Mouse (Mus musculus) embryonic facial prominence, embryonic 11.5 days (tissue): Measurements from ENCODE around the gene Il12rb1. TPM values are rescaled to one million over a fixed set of nuclear protein-coding genes. Genes with fewer than 3 reads are reported as not detected.
A peak's percentile ranks its signal among the peaks of the same experiment; 100 is the strongest.

ENCODE experiments used
- ATAC-seq: fragments of 200-750 bp; cut with Nextera tagmentation; replicated peaks from 2 replicates; pipeline ENCODE4 v1.8.0; 2017; ENCODE audit warnings: low read depth; ENCODE audit not compliant: insufficient number of reproducible peaks, low FRiP score, low TSS enrichment
- DNase-seq: peaks from one replicate; pipeline ENCODE4 v3.0.0-alpha.2; 2015; ENCODE audit warnings: low spot score
- H3K27ac ChIP-seq: fragments of 300-500 bp; sonication (generic); replicated peaks from 2 replicates; pipeline ENCODE4 v1.5.1; 2014; ENCODE audit warnings: mild to moderate bottlenecking, low read depth, low read length, control low read depth
- H3K27me3 ChIP-seq: fragments of 300-500 bp; sonication (generic); 2 replicates; pipeline ENCODE4 v1.6.1; 2014; ENCODE audit warnings: mild to moderate bottlenecking, low read length, moderate library complexity, mixed read lengths; ENCODE audit not compliant: control insufficient read depth, insufficient read depth
- H3K36me3 ChIP-seq: fragments of 300-500 bp; sonication (generic); replicated peaks from 2 replicates; pipeline ENCODE4 v1.6.1; 2014; ENCODE audit warnings: low read depth, mild to moderate bottlenecking, low read length, moderate library complexity, mixed read lengths; ENCODE audit not compliant: control insufficient read depth, insufficient read depth
- H3K4me1 ChIP-seq: fragments of 300-500 bp; sonication (generic); 2 replicates; pipeline ENCODE4 v1.6.1; 2014; ENCODE audit warnings: low read length, mixed read lengths; ENCODE audit not compliant: control insufficient read depth, insufficient read depth
- H3K4me2 ChIP-seq: fragments of 300-500 bp; sonication (generic); 2 replicates; pipeline ENCODE4 v1.6.1; 2014; ENCODE audit warnings: low read depth, mild to moderate bottlenecking, control low read depth, low read length, moderate library complexity
- H3K4me3 ChIP-seq: fragments of 300-500 bp; sonication (generic); 2 replicates; pipeline ENCODE4 v1.5.1; 2014; ENCODE audit warnings: low read depth, low read length, control low read depth
- H3K9ac ChIP-seq: fragments of 300-500 bp; sonication (generic); replicated peaks from 2 replicates; pipeline ENCODE4 v1.6.1; 2014; ENCODE audit warnings: mild to moderate bottlenecking, control low read depth, low read length
- H3K9me3 ChIP-seq: fragments of 300-500 bp; sonication (generic); replicated peaks from 2 replicates; pipeline ENCODE4 v1.6.1; 2016; ENCODE audit warnings: mild to moderate bottlenecking, low read length, inconsistent platforms, mixed read lengths; ENCODE audit not compliant: control insufficient read depth
- WGBS: fragments of 180-500 bp; shearing (Covaris S2); extraction: QIAGEN DNeasy Blood & Tissue Kit; methylation state at CpG from one replicate; pipeline ENCODE4 v1.1.7; 2014; 5-methylcytosine and 5-hydroxymethylcytosine counted together
- polyA plus RNA-seq: library from polyadenylated mRNA; unstranded; fragments of >200 nt; fragmentation: Nextera tagmentation; extraction: Ambion mirVana; gene quantifications from 2 replicates; pipeline ENCODE4 v1.2.1, GENCODE M21; 2014

Il12rb1 gene
- polyA plus RNA-seq, 1 experiment from 2014 or later, result 0.10 TPM

GRCm38 (mm10) chr8:70852595-70853231, 44.5 kb downstream of the Il12rb1 start:
- Histone ChIP-seq H3K36me3 (no peaks in the 10 kb centered on the region), H3K27me3 (no peaks in the 10 kb centered on the region), H3K4me2 (no peak overlapping the region), H3K9me3 (no peaks in the 10 kb centered on the region), H3K4me1 (no peaks in the 10 kb centered on the region; the same call in 1 of the 2 replicates), H3K4me3 (no peak overlapping the region), H3K9ac (no peak overlapping the region), H3K27ac (no peak overlapping the region)
- 90% methylated on average over 41 of the region's 41 CpGs for WGBS
- DNase-seq, result no peak
- ATAC-seq, result no peak

- Histone ChIP-seq H3K36me3 (no peaks in the 10 kb centered on the region), H3K9ac (no peak overlapping the region), H3K9me3 (no peaks in the 10 kb centered on the region), H3K4me2 (no peak overlapping the region), H3K27ac (no peak overlapping the region), H3K4me1 (no peaks in the 10 kb centered on the region; the same call in 1 of the 2 replicates), H3K4me3 (no peak overlapping the region), H3K27me3 (no peaks in the 10 kb centered on the region)
- 88% methylated on average over 2 of the region's 2 CpGs for WGBS
- no peak for ATAC-seq
- no peak for DNase-seq
Measured at GRCm38 (mm10) chr8:70853863-70854262, 45.6 kb downstream of the Il12rb1 start.

- no peak for DNase-seq
- no peak overlapping the region for H3K9ac ChIP-seq
- H3K36me3 ChIP-seq, result no peaks in the 10 kb centered on the region
- H3K4me2 ChIP-seq, result peak overlapping the region; percentile 4
- H3K27ac ChIP-seq, result no peak overlapping the region
- no peak overlapping the region for H3K4me3 ChIP-seq
- H3K4me1 ChIP-seq, result no peaks in the 10 kb centered on the region; the same call in 1 of the 2 replicates
- no peaks in the 10 kb centered on the region for H3K9me3 ChIP-seq
- no peaks in the 10 kb centered on the region for H3K27me3 ChIP-seq
- 59% methylated on average over 5 of the region's 5 CpGs for WGBS
- no peak for ATAC-seq
Measured at GRCm38 (mm10) chr8:70856028-70856427, 47.8 kb downstream of the Il12rb1 start.

- 7% methylated on average over 33 of the region's 33 CpGs for WGBS
- no peaks in the 10 kb centered on the region for H3K9me3 ChIP-seq
- ATAC-seq (peak; percentile 57; the same call in 1 of the 2 replicates), DNase-seq (peak; percentile 78)
- 0 out of 2 replicates have a peak overlapping the region, but pooled peaks have one; percentile 7 for H3K27ac ChIP-seq
- no peaks in the 10 kb centered on the region; the same call in 1 of the 2 replicates for H3K4me1 ChIP-seq
- peak overlapping the region; percentile 37 for H3K4me3 ChIP-seq
- peak overlapping the region; percentile 64 for H3K9ac ChIP-seq
- H3K36me3 ChIP-seq, result no peaks in the 10 kb centered on the region
- no peaks in the 10 kb centered on the region for H3K27me3 ChIP-seq
- H3K4me2 ChIP-seq, result peak overlapping the region; percentile 80
Measured at GRCm38 (mm10) chr8:70856541-70857197, 48.4 kb downstream of the Il12rb1 start.

GRCm38 (mm10) chr8:70857516-70857915, 49.3 kb downstream of the Il12rb1 start:
- H3K4me2 ChIP-seq, result peak overlapping the region; percentile 7; the same call in 1 of the 2 replicates

GRCm38 (mm10) chr8:70862824-70863641, 54.8 kb downstream of the Il12rb1 start, which contains the start of gene Kcnn1:
Gene Kcnn1 (minus strand): TSS chr8:70863258.
- Histone ChIP-seq H3K4me1 (peaks cover 14% of the 10 kb centered on the region), H3K27ac (no peak within 1 kb of the TSS; the same call in 1 of the 2 replicates), H3K27me3 (peaks cover 15% of the 10 kb centered on the region; the same call in 1 of the 2 replicates), H3K9ac (peak within 1 kb of the TSS; percentile 70), H3K4me3 (peak within 1 kb of the TSS; percentile 40), H3K9me3 (no peaks in the 10 kb centered on the region), H3K4me2 (peak within 1 kb of the TSS; percentile 94), H3K36me3 (no peaks in the 10 kb centered on the region)
- DNase-seq, result peak; percentile 71
- WGBS, result under 1% methylated on average over 51 of the region's 55 CpGs
- no peak for ATAC-seq

More at GRCm38 (mm10) chr8:70857516-70857915, 49.3 kb downstream of the Il12rb1 start:
- ATAC-seq (no peak; the same call in 1 of the 2 replicates), DNase-seq (peak; percentile 62)
- no peak overlapping the region for H3K4me3 ChIP-seq
- H3K27ac ChIP-seq, result no peak overlapping the region
- H3K36me3 ChIP-seq, result no peaks in the 10 kb centered on the region
- peaks cover 7% of the 10 kb centered on the region; the same call in 1 of the 2 replicates for H3K27me3 ChIP-seq
- no peaks in the 10 kb centered on the region for H3K9me3 ChIP-seq
- H3K9ac ChIP-seq, result no peak overlapping the region
- 6% methylated on average over 4 of the region's 4 CpGs for WGBS
- peaks cover 2% of the 10 kb centered on the region; the same call in 1 of the 2 replicates for H3K4me1 ChIP-seq

- Histone ChIP-seq H3K36me3 (no peaks in the 10 kb centered on the region), H3K27ac (peak overlapping the region; percentile 80; the same call in 1 of the 2 replicates), H3K4me2 (peak overlapping the region; percentile 94), H3K9me3 (no peaks in the 10 kb centered on the region), H3K4me3 (peak overlapping the region; percentile 40), H3K9ac (peak overlapping the region; percentile 70), H3K27me3 (peaks cover 15% of the 10 kb centered on the region; the same call in 1 of the 2 replicates), H3K4me1 (peaks cover 16% of the 10 kb centered on the region)
- DNase-seq (peak; percentile 60), ATAC-seq (no peak)
- 1% methylated on average over 46 of the region's 46 CpGs for WGBS
Measured at GRCm38 (mm10) chr8:70863956-70864711, 55.9 kb downstream of the Il12rb1 start.
